Mouse (Mus musculus): ENCODE measurements around the gene Gm10800. TPM values are rescaled to one million over a fixed set of nuclear protein-coding genes. Genes with fewer than 3 reads are reported as not detected.
"Not testable (repeated sequence)": the region's sequence is repeated elsewhere in the genome, so short reads cannot be mapped to it uniquely, and the experiment has no call there.

Gm10800 gene
- not detected for total RNA-seq (2021)

DNA sequence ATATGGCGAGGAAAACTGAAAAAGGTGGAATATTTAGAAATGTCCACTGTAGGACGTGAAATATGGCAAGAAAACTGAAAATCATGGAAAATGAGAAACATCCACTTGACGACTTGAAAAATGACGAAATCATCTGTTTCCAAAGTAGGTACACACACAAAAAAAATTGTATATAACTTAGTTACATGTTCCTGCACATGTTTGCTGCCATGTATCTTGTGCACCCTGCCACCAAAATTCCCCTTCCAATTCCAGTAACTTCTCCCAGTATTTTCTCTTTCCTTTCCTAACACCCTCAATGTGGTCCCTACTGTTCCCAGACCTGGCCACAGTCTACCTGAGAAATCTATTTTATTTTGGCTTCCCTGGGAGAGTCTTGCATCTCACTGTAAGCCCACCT, at the start of gene Gm10800:
TSS of gene Gm10800 (minus strand) at position 101 of the 400 bp plus-strand sequence.
- intact Hi-C loops (cut with DNase I) = not testable (repeated sequence)

DNA sequence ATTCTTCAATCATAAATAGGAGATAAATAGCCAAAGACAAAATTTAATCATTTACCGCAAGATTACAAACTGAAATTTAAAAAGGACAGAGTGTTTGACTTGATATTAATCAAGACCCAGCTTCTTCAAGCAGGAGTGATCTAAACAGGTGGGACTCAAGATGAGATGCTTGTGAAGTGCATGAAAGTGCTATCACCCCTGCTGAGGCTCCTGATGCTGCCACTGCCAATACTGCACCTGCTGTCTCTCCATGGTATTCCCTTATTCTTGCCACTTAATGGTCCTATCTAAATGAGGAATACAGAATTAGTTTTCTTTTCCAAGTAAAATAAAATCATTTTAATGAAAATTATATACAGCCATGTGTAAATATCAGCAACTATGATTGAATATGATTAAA, 30.4 kb upstream of the Gm10800 start:
- DNase-seq = no peak
- intact Hi-C loops (cut with DNase I) = no loop called here

More for the DNA sequence above, at the start of gene Gm10800:
- not testable (repeated sequence) for DNase-seq

DNA sequence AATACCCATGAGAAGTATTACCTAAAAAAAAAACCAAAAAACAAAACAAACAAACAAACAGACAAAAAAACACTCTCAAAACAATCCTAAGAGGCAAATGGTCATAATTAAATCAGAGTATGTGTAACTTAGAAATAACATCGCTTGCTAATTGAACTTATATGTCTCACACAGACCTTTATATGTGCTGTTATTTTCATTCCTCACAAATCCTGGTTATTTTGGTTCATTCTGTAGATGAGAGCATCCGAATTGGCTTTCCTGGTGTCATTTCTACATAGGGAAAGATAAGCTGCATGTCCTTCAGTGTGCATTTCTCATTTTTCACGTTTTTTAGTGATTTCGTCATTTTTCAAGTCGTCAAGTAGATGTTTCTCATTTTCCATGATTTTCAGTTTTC, 5.2 kb downstream of the Gm10800 start, which contains the start of gene Gm10801:
TSS of gene Gm10801 (plus strand) at position 301 of the 400 bp plus-strand sequence.
- DNase-seq; intact Hi-C loops (cut with DNase I): not testable (repeated sequence)

Other genes starting within 250 kb of the Gm10800 start
- not detected for gene Gm10801, start 5.1 kb downstream of the Gm10800 start, total RNA-seq (2021)

Measured in heart, postnatal 10 days (tissue).